Mouse (Mus musculus) heart, embryonic 13.5 days (tissue): ENCODE data around the gene Srgap3. TPM values are rescaled to one million over a fixed set of nuclear protein-coding genes. Genes with fewer than 3 reads are reported as not detected.

Source experiments
- ATAC-seq: fragments of 200-750 bp; cut with Nextera tagmentation; 2 replicates; pipeline ENCODE4 v1.8.0; 2017; ENCODE audit warnings: moderate TSS enrichment; ENCODE audit not compliant: insufficient number of reproducible peaks, low FRiP score, low TSS enrichment; ENCODE audit errors: extremely low read depth
- H3K27ac ChIP-seq: fragments of 300-500 bp; sonication (generic); replicated peaks from 2 replicates; pipeline ENCODE4 v1.5.1; 2015; ENCODE audit warnings: moderate library complexity, mild to moderate bottlenecking, inconsistent platforms
- H3K27me3 ChIP-seq: fragments of 300-500 bp; sonication (generic); replicated peaks from 2 replicates; pipeline ENCODE4 v1.6.1; 2015; ENCODE audit warnings: mild to moderate bottlenecking, inconsistent platforms
- H3K36me3 ChIP-seq: fragments of 300-500 bp; sonication (generic); 2 replicates; pipeline ENCODE4 v1.6.1; 2015; ENCODE audit warnings: mild to moderate bottlenecking, inconsistent platforms
- H3K4me1 ChIP-seq: fragments of 300-500 bp; sonication (generic); 2 replicates; pipeline ENCODE4 v1.6.1; 2015; ENCODE audit warnings: inconsistent platforms
- H3K4me2 ChIP-seq: fragments of 300-500 bp; sonication (generic); 2 replicates; pipeline ENCODE4 v1.6.1; 2015; ENCODE audit warnings: inconsistent platforms, mild to moderate bottlenecking, moderate library complexity
- H3K4me3 ChIP-seq: fragments of 300-500 bp; sonication (generic); 2 replicates; pipeline ENCODE4 v1.5.1; 2015; ENCODE audit warnings: moderate library complexity, mild to moderate bottlenecking, inconsistent platforms
- H3K9ac ChIP-seq: fragments of 300-500 bp; sonication (generic); 2 replicates; pipeline ENCODE4 v1.6.1; 2015; ENCODE audit warnings: inconsistent platforms, mild to moderate bottlenecking, moderate library complexity
- H3K9me3 ChIP-seq: fragments of 300-500 bp; sonication (generic); 2 replicates; pipeline ENCODE4 v1.6.1; 2016; ENCODE audit warnings: inconsistent platforms
- WGBS: fragments of 180-500 bp; shearing (Covaris S2); methylation state at CpG from one replicate; pipeline ENCODE4 v1.1.7; 2015; ENCODE audit warnings: mixed read lengths; 5-methylcytosine and 5-hydroxymethylcytosine counted together
- polyA plus RNA-seq: library from polyadenylated mRNA; unstranded; fragments of >200 nt; fragmentation: Nextera tagmentation; extraction: Ambion mirVana; gene quantifications from 2 replicates; pipeline ENCODE4 v1.2.1, GENCODE M21; 2015

Gene Srgap3
- polyA plus RNA-seq, 1 experiment from 2014 or later = 0.60 TPM

- peak overlapping the region; percentile 24; the same call in 1 of the 2 replicates for H3K4me2 ChIP-seq
- no peak overlapping the region for H3K4me3 ChIP-seq
- H3K9ac ChIP-seq = no peak overlapping the region
- no peaks in the 10 kb centered on the region for H3K36me3 ChIP-seq
- peaks cover 28% of the 10 kb centered on the region for H3K4me1 ChIP-seq
- H3K9me3 ChIP-seq = no peaks in the 10 kb centered on the region
- ATAC-seq = no peak
- whole genome bisulfite sequencing = 36% methylated on average over 18 of the region's 18 CpGs
- H3K27me3 ChIP-seq = no peaks in the 10 kb centered on the region
- no peak overlapping the region; the same call in 1 of the 2 replicates for H3K27ac ChIP-seq
Measured at GRCm38 (mm10) chr6:112972858-112973631, 26.0 kb upstream of the Srgap3 start.

- Histone ChIP-seq H3K9ac (no peak overlapping the region), H3K27ac (no peak overlapping the region), H3K27me3 (no peaks in the 10 kb centered on the region), H3K4me3 (no peak overlapping the region), H3K4me1 (peaks cover 28% of the 10 kb centered on the region), H3K4me2 (no peak overlapping the region), H3K9me3 (no peaks in the 10 kb centered on the region), H3K36me3 (no peaks in the 10 kb centered on the region)
- no peak for ATAC-seq
- 66% methylated on average over 10 of the region's 10 CpGs for WGBS
Measured at GRCm38 (mm10) chr6:112972127-112972526, 25.1 kb upstream of the Srgap3 start.

GRCm38 (mm10) chr6:112971116-112971768 lies 24.2 kb upstream of the Srgap3 start:
- no peak overlapping the region for H3K27ac ChIP-seq
- ATAC-seq = no peak
- 47% methylated on average over 6 of the region's 6 CpGs for WGBS
- H3K4me3 ChIP-seq = no peak overlapping the region
- peaks cover 28% of the 10 kb centered on the region for H3K4me1 ChIP-seq
- no peak overlapping the region for H3K9ac ChIP-seq
- no peaks in the 10 kb centered on the region for H3K9me3 ChIP-seq
- H3K27me3 ChIP-seq = no peaks in the 10 kb centered on the region
- no peaks in the 10 kb centered on the region for H3K36me3 ChIP-seq
- H3K4me2 ChIP-seq = peak overlapping the region; percentile 24; the same call in 1 of the 2 replicates

- no peak overlapping the region for H3K27ac ChIP-seq
- no peaks in the 10 kb centered on the region for H3K36me3 ChIP-seq
- no peak overlapping the region for H3K4me3 ChIP-seq
- no peak overlapping the region for H3K9ac ChIP-seq
- H3K9me3 ChIP-seq = no peaks in the 10 kb centered on the region
- 79% methylated on average over 6 of the region's 6 CpGs for WGBS
- no peak overlapping the region for H3K4me2 ChIP-seq
- H3K27me3 ChIP-seq = no peaks in the 10 kb centered on the region
- ATAC-seq = no peak
- H3K4me1 ChIP-seq = peaks cover 13% of the 10 kb centered on the region
Measured at GRCm38 (mm10) chr6:112967359-112967758, 20.3 kb upstream of the Srgap3 start.

GRCm38 (mm10) chr6:112958360-112958759 lies 11.3 kb upstream of the Srgap3 start:
- Histone ChIP-seq H3K27me3 (0 out of 2 replicates have a peak, but pooled peaks cover 4% of the 10 kb centered on the region), H3K4me2 (no peak overlapping the region), H3K4me1 (peaks cover 11% of the 10 kb centered on the region), H3K36me3 (no peaks in the 10 kb centered on the region), H3K9ac (no peak overlapping the region), H3K4me3 (no peak overlapping the region), H3K9me3 (peaks cover 3% of the 10 kb centered on the region; the same call in 1 of the 2 replicates), H3K27ac (no peak overlapping the region)
- 67% methylated on average over 6 of the region's 6 CpGs for WGBS
- no peak for ATAC-seq

- Histone ChIP-seq H3K36me3 (no peaks in the 10 kb centered on the region), H3K27ac (no peak overlapping the region), H3K4me2 (no peak overlapping the region), H3K4me1 (peaks cover 11% of the 10 kb centered on the region), H3K27me3 (0 out of 2 replicates have a peak, but pooled peaks cover 4% of the 10 kb centered on the region), H3K4me3 (no peak overlapping the region), H3K9ac (no peak overlapping the region), H3K9me3 (peaks cover 3% of the 10 kb centered on the region; the same call in 1 of the 2 replicates)
- WGBS = 58% methylated on average over 11 of the region's 11 CpGs
- ATAC-seq = no peak
Measured at GRCm38 (mm10) chr6:112957583-112958280, 10.7 kb upstream of the Srgap3 start.

GRCm38 (mm10) chr6:112955773-112956172 lies 8.7 kb upstream of the Srgap3 start:
- 25% methylated on average over 2 of the region's 2 CpGs for WGBS
- ATAC-seq = no peak
- Histone ChIP-seq H3K4me1 (peaks cover 11% of the 10 kb centered on the region), H3K27ac (no peak overlapping the region), H3K27me3 (0 out of 2 replicates have a peak, but pooled peaks cover 4% of the 10 kb centered on the region), H3K4me3 (no peak overlapping the region), H3K4me2 (no peak overlapping the region), H3K9me3 (no peaks in the 10 kb centered on the region), H3K9ac (no peak overlapping the region), H3K36me3 (no peaks in the 10 kb centered on the region)

GRCm38 (mm10) chr6:112953905-112954304 lies 6.8 kb upstream of the Srgap3 start:
- Histone ChIP-seq H3K9ac (no peak overlapping the region), H3K9me3 (no peaks in the 10 kb centered on the region), H3K27me3 (0 out of 2 replicates have a peak, but pooled peaks cover 4% of the 10 kb centered on the region), H3K36me3 (no peaks in the 10 kb centered on the region), H3K4me3 (no peak overlapping the region), H3K4me1 (peaks cover 12% of the 10 kb centered on the region), H3K4me2 (no peak overlapping the region), H3K27ac (no peak overlapping the region)
- 74% methylated on average over 7 of the region's 7 CpGs for WGBS
- no peak for ATAC-seq

GRCm38 (mm10) chr6:112951254-112951653 lies 4.2 kb upstream of the Srgap3 start:
- Histone ChIP-seq H3K4me3 (no peak overlapping the region), H3K9me3 (no peaks in the 10 kb centered on the region), H3K27me3 (0 out of 2 replicates have a peak, but pooled peaks cover 4% of the 10 kb centered on the region), H3K4me1 (peaks cover 24% of the 10 kb centered on the region), H3K27ac (no peak overlapping the region), H3K36me3 (no peaks in the 10 kb centered on the region), H3K4me2 (no peak overlapping the region), H3K9ac (no peak overlapping the region)
- no peak for ATAC-seq
- 72% methylated on average over 2 of the region's 2 CpGs for WGBS

GRCm38 (mm10) chr6:112950205-112951110 lies 3.4 kb upstream of the Srgap3 start:
- no peak overlapping the region for H3K4me3 ChIP-seq
- peaks cover 29% of the 10 kb centered on the region for H3K4me1 ChIP-seq
- H3K27ac ChIP-seq = no peak overlapping the region
- H3K9me3 ChIP-seq = no peaks in the 10 kb centered on the region
- H3K27me3 ChIP-seq = peaks cover 10% of the 10 kb centered on the region
- 52% methylated on average over 8 of the region's 8 CpGs for WGBS
- H3K36me3 ChIP-seq = no peaks in the 10 kb centered on the region
- no peak for ATAC-seq
- H3K4me2 ChIP-seq = no peak overlapping the region
- no peak overlapping the region for H3K9ac ChIP-seq
